Mouse (Mus musculus): ENCODE measurements around the gene Gm3646.

The Gm3646 gene

DNA sequence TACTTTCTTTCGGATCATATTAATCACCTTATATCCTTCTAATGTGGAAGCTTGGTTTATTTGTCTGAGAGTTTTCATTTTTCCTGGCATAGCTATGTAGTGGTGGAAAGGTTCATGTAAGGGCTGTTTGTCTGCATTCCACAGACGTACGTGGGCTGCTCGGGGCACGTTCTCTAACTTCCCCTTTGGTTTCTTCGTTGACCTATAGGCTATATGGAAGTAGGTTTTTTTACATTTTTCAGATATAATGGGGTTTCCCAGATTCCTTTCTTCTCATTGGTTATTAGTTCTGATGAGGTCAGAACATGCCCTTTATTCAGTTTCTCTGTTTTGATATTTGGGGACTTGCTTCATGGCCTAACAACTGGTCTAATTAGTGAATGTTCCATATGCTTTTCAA is 23.3 kb downstream of the Gm3646 start:
- in situ Hi-C loops (cut with MboI; ENCODE audit: unreplicated experiment in 2 of 2), result no loop called here

DNA sequence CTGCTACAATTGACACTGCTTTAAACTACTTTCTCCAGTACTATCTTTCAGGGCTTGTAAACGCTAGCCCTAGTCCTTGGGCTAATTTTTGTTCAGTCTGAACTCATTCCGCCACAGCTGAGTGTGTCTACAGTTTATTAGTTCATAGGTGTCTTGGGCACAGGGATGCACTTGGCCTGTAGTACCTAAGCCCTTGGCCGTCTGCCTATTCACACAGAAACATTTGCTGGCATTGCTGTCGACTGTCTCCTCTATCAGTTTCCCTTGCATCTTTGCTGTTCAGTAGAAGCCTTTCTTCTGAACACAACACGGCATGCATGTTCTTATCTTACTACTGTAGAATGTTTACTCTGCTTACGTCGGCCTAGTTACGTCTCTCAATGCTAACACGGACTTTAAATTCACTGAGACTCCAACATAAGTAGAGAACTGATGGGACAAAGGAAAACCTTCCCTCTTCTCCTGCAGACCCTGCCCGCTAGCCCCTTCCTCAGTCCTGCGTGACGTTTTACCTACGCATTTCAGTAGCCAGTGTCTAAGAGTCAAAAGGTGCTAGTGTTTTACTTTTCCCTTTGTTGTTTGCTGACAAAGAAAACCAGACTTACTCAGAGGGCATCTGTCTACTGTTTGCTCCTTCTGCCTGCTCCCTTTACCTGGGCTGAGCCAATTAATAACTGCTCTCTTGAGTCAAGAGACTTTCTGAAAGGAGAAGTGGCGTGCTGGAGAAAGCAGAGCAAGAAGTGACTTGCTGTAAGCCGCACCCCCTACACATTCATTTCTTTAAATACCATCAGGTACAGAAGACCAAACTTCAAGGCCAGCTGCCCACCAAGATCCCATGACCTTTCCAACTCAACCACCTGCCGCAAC is 25.8 kb downstream of the Gm3646 start:
- in situ Hi-C loops (cut with MboI; ENCODE audit: unreplicated experiment in 2 of 2), result no loop called here

DNA sequence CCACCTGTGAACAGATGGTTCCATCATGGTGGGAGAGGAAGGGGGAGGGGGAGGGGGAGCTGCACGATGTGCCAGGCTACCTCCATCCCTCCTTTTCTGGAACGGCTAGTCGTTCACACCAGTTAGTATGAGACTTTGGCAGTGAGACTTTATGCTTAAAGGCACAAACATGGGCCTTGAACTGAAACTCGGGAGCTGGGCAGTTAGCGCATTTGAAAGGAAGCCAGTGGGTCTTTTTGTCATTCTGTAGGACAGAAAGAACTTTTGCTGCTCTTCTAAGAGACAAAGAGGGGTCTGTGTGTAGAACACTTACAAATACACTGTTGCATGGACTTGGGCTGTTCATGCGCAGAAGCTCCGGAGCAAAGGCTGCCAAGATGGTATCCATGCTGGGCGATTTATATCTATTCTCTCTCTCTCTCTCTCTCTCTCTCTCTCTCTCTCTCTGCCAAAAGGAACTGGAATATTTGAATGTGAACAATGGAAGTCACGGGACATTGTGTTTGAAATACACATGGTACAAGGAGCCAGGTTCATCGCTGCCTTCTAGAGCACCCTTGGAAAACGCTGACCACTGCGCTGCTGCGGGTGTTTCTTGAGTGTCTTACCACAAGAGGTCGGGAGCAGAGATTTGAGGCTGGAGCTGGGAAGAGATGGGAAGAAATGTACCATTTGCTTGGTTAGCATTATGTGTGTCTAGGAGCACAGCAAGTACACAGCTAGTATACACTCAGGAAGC is 31.0 kb downstream of the Gm3646 start:
- in situ Hi-C loops (cut with MboI; ENCODE audit: unreplicated experiment in 2 of 2), result no loop called here

DNA sequence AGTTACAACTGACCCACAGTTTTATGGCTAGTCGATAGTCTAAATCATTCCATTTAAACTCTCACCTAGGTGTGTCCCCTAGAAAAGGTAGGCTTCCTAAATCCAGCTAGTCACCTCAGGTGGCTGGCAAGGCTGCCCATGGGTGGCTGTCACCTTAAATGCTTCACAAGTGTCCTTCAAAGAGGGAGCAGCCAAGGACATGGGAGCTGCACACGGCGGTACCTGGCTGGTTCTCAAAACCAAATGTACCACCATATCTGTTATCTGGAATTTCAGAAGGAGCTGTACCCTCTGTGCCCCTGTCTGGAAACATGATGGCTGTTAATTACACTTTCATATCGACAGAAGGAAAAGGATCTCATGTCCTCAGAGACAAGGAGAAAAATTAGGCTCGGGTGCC is 31.6 kb downstream of the Gm3646 start:
- in situ Hi-C loops (cut with MboI; ENCODE audit: unreplicated experiment in 2 of 2), result no loop called here

DNA sequence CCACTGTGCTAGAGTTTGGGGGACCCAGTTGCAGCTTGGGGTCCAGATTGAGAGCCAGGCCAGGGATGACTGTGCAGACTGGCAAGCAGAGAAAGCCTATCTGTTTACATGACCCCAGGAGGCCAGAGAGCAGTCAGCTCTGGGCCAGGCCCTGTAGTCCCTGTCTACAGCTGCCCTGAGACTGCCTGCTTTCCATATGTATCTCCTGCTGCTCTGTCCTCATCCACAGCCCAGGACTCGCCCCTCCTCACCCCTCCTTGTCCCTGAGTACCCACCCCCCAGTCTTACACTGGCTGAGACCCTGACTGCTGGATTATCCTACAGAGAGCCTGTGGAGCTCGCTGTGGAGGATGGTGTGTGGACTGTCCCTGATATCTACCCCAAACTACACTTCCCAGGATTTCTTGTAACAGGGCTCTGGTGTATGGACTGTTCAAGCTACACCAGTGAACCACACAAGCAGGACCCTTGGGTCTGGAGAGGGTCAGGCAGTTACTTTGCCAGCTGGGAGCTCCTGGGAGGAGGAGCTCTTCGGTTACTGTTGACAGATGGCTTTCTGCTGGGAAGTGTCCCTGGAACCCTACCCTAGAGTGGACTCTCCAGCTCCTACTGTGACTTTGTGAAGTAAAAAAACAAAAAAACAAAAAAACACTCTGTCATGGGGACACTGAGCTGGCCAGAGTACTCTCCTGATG is 32.6 kb downstream of the Gm3646 start:
- in situ Hi-C loops (cut with MboI; ENCODE audit: unreplicated experiment in 2 of 2), result no loop called here

DNA sequence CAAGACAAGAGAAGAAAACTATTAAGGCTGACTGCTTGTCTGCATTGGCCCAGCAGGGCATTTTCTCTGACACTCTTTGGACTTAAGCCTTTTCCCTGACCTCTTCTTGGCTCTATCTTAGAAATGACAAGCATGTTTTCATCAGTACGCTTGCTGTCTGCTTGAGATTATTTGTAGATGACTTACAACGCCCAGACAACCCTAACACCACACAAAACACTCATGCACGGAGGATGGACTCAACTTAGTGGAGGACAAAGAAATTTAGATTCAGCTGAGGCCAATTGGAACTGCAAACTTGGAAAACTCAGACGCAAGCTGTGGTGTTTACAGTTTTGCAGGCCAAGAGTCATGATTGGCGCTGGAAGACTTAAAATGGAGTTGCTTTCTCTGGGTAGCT is 34.7 kb downstream of the Gm3646 start:
- in situ Hi-C loops (cut with MboI; ENCODE audit: unreplicated experiment in 2 of 2), result no loop called here

DNA sequence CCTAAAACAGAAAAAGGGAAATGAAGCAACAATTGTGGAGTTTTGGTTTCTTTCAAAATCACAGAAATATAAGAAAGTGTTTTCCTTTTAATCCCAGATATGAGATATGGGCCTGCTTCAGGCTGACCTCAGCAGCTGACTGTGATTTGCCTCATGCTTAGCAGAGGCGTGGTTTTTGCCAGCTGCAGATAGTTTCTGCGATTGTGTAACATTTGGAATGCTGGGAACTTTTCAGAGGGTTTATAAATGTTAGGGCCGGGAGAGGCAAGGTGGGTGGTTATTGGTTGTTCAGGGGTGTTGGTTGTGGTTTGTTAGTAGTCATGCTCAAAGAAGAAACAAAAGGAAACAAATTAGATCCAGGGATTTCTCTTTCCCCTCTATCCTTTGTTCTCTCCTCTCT is 37.1 kb downstream of the Gm3646 start:
- in situ Hi-C loops (cut with MboI; ENCODE audit: unreplicated experiment in 2 of 2), result no loop called here

DNA sequence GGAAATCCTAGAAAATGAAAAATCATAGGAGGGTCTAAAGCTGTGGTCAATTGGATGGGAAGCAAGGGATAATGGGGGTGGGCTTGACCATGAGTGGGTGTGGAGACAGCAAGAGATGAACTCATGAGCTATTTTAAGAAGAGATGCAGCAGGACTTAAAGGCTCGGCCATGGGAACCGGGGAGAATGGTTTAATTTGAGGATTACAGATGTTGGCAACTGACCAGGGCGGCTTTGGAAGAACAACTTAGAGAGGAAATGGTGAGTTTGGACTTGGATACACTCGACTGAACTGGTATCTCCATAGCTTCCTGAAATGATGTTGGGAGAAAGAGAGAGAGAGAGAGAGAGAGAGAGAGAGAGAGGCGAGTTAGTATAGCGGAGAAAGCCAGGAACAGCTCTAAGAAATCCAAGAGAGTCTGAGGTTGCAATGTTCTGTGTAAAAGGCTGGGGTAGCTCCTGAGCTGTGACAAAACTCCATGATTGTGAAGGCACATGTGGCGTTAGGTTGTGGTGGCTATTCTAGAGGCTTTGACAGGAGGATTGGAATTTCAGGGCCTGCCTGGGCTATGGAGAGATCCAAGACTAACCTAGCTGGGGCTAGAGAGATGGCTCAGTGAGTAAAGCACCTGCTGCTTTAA is 39.2 kb downstream of the Gm3646 start:
- in situ Hi-C loops (cut with MboI; ENCODE audit: unreplicated experiment in 2 of 2), result no loop called here

DNA sequence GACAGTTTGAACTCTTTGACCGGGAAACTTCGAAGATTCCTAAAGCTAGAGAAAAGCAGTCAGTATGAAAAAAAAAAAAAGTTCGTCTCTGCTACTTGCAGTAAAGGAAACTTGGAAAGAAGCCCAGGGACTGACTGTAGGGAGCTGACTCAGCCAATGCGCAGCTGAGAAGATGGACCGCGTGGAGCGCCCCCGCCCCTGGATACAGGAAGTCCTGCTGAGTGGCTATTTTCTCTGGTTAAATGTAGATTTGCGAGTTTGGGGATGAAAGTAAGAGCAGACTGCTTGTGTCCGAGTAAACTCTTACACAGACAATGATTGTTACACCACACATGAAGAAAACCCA is 43.1 kb downstream of the Gm3646 start:
- in situ Hi-C loops (cut with MboI; ENCODE audit: unreplicated experiment in 2 of 2), result no loop called here

DNA sequence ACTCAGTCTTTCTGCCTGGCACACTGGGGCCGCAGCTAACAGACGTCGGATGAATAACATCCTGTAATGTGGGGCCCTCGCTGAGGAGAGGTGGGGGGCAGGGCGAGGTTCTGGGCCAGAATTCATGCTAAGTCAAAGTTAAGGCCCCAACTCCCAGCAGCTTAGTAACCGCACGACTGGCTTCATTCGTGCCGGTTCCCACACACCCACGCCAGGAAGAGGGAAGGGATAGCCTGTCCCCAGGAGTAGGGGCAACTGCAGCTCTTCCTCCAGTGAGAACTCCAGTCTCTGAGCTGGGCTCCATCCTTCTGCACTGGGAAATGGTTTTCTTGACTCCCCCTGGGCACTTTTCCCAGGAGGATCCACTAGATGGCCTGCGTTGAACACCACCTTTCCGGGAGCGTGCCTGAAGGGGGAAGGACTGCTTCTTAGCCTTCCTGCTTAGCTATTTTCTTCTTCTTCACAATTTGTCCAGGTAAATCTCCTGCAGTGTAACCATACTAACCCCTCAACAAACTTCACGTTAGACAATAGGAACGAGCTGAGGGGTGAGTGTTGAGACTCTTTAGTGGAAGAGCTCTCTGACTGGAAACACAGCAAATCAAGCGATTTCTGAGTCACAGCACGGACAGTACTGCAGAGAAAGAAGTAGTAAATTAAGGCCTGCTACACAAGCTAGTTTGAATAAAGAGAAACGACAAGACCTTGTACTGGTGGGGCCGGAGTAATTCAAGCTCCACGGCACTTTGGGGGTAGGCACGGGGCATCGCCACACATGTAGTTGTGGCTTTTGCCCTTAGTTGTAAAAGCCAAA is 43.7 kb downstream of the Gm3646 start:
- in situ Hi-C loops (cut with MboI; ENCODE audit: unreplicated experiment in 2 of 2), result no loop called here

DNA sequence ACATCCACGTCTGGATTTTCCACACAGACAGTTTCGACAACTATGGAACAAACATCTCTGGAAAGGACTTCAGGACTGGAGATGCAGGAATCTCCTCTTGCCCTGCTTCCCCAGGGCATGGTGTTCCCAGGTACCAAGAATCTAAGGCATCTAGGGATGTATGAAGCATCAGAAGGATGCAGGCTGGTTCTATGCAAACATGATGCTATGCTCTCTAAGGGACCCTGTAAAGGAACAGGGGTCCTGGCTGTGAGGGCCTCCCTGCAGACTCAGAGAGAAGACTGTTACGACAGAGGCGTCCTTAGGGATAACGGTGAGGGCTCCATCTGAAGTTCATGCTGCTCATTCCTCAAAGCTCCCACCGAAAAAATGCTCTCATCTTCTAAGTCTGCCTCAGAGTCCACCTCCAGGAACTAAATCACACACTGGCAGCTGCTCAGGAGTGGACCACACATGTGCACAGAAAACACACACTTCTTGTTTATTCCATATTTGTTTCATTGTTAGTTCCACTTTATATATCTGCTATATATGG is 44.9 kb downstream of the Gm3646 start:
- in situ Hi-C loops (cut with MboI; ENCODE audit: unreplicated experiment in 2 of 2), result no loop called here

DNA sequence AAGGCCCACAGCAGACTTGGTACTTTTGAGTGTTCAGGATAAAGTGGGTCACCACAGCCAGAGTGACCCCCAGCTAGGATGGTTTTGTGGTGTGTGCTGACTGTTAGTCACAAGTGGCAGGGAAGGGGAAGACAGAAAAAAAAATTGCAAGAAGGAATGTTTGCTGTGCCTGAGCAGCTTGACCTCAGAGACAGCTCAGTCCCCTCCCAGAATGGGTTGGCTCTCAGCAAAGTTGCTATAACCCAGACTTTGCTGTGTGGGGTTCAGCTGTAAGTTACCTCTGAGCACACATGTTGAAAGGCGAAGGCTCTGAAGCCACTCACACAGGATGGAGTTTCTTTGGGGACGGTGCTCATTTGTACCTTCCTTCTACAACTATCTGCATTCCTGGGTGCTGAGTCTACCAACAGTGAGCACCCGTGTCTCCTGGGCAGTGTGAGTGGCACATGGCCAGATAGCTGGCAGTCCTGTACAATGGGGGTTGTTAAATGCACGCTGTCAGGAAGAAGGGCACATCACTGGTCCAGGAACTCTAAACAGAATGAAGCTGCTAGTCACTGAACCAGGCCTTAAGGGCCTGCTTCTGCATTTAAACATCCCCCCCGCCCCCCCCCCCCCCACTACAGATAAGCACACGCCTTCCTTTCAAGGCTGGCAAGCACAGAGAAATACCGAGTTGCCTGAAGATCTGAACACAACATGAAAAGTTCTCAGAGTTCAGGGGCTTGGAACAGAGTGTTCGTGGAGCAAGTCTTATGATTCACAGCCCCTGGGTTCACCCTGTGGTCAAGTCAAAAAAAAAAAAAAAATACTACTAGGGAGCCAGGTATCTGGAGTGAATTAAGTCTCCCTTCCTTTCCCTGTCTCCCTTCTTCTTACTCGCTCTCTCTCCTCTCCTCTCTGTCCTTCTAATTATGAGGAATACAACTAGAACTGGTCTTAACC is 45.6 kb downstream of the Gm3646 start:
- in situ Hi-C loops (cut with MboI; ENCODE audit: unreplicated experiment in 2 of 2), result no loop called here

DNA sequence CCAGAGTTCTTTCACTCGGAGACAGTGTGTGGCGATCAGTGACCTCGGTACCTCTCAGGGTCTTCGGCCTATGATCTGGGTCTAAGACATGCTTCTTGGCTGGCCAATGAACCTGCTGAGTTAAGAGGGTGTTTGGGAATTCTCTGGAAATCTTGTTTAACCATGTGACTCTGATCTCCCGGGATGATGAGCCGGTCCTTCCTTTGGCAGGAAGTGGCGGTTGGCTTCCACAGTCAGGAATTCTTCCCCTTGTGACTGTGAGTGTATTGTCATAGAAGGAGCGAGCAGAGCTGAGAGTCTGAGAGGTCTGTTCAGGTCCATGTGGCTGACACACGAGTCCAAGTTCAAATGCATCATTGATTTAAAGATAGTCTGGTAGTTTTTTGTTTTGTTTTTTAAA is 46.9 kb downstream of the Gm3646 start:
- in situ Hi-C loops (cut with MboI; ENCODE audit: unreplicated experiment in 2 of 2), result no loop called here

DNA sequence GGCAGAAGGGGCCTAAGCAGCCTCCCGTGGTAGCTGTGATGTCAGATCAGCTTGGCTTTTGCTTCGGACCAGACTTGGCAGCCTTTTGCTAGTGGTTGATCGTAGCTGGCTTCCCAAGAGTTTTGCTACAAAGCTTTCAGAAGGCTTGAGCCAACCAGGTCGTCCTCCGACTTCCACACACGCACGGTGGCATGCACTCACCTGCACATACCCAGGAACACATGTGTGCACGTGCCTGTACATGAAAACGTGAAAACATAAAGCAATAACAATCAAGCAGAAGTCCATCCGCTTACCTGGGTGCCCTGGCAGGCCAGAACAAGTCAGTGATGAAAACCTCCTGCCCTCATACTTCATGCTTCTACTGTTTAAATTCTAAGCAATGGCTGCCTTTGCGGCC is 48.2 kb downstream of the Gm3646 start:
- in situ Hi-C loops (cut with MboI; ENCODE audit: unreplicated experiment in 2 of 2), result no loop called here

DNA sequence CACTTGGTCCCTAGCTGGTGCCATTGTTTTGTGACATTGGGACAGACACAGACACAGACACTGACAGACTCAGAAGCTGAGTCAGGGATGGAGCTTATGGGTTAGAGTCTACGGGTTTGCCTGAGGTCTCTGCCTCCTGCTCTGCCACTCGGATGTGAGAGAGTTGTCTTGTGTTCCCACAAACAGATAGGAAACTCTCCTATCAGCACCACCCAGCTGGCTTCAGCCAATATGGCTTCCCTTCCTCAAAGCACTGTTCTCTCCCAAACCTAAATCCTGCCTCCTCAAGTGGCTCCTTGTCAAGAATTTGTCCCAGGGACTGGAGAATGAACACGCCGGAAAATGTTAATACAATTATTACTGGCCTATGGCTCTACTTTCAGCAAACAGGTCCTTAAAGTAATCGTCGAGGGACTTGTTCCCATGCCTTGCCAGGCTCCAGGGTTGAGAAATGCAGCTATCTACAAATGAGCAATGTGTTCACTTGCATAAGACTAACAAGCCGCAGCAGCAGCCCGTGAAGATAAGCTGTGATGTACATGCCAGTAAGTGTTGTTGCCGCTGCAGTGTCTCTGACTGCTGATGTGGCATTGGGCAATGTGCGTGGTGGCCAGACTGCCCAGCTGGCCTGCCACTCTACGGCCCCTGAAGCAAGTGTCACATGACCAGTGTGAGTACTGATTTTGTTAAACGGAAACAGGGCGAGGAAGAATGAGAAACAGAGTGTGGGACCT is 50.7 kb downstream of the Gm3646 start:
- in situ Hi-C loops (cut with MboI; ENCODE audit: unreplicated experiment in 2 of 2), result no loop called here
